Mouse (Mus musculus) frontal cortex, postnatal 25 days (tissue): ENCODE results near the gene Idh2.
A peak's percentile ranks its signal among the peaks of the same experiment; 100 is the strongest.
"Not testable (repeated sequence)": the region's sequence is repeated elsewhere in the genome, so short reads cannot be mapped to it uniquely, and the experiment has no call there.

Experiments used
- DNase-seq, 2 experiments: peaks; one replicate each; pipeline ENCODE4 v3.0.0; 2022; ENCODE audit warnings: low spot score in 2 of 2

The Idh2 gene

GRCm38 (mm10) chr7:80115224-80115590 lies at the start of gene Idh2:
Gene Idh2, minus strand, starts transcription at chr7:80115392.
- DNase-seq, result peak; percentile 70 to 81

GRCm38 (mm10) chr7:80160945-80161306 lies 45.7 kb upstream of the Idh2 start:
- no peak for DNase-seq

- DNase-seq, result no peak
Observed at GRCm38 (mm10) chr7:80160293-80160944, 45.2 kb upstream of the Idh2 start.

GRCm38 (mm10) chr7:80158496-80159268 lies 43.5 kb upstream of the Idh2 start:
- DNase-seq, result no peak

- DNase-seq, result no peak
Observed at GRCm38 (mm10) chr7:80156711-80157227, 41.6 kb upstream of the Idh2 start.

- no peak for DNase-seq
Observed at GRCm38 (mm10) chr7:80154689-80155088, 39.5 kb upstream of the Idh2 start.

- no peak for DNase-seq
Observed at GRCm38 (mm10) chr7:80152756-80153155, 37.6 kb upstream of the Idh2 start.

GRCm38 (mm10) chr7:80152152-80152551 lies 37.0 kb upstream of the Idh2 start:
- DNase-seq, result no peak

- DNase-seq, result no peak
Observed at GRCm38 (mm10) chr7:80149356-80149755, 34.2 kb upstream of the Idh2 start.

GRCm38 (mm10) chr7:80146077-80146476 lies 30.9 kb upstream of the Idh2 start:
- DNase-seq, result no peak

GRCm38 (mm10) chr7:80144695-80145094 lies 29.5 kb upstream of the Idh2 start:
- DNase-seq, result no peak

GRCm38 (mm10) chr7:80143331-80144273 lies 28.4 kb upstream of the Idh2 start:
- DNase-seq, result peak; percentile 42 to 60

GRCm38 (mm10) chr7:80140815-80141214 lies 25.6 kb upstream of the Idh2 start:
- peak; percentile 45 to 58 for DNase-seq

GRCm38 (mm10) chr7:80138375-80138774 lies 23.2 kb upstream of the Idh2 start:
- no peak for DNase-seq

GRCm38 (mm10) chr7:80135173-80135532 lies 20.0 kb upstream of the Idh2 start:
- DNase-seq, result no peak

GRCm38 (mm10) chr7:80134454-80135172 lies 19.4 kb upstream of the Idh2 start:
- DNase-seq, result peak in 1 of 2 experiments; percentile 64

GRCm38 (mm10) chr7:80132541-80132940 lies 17.3 kb upstream of the Idh2 start:
- DNase-seq, result no peak

- DNase-seq, result not testable (repeated sequence)
Observed at GRCm38 (mm10) chr7:80131315-80131714, 16.1 kb upstream of the Idh2 start.

- DNase-seq, result no peak
Observed at GRCm38 (mm10) chr7:80130344-80131055, 15.3 kb upstream of the Idh2 start.

- DNase-seq, result no peak
Observed at GRCm38 (mm10) chr7:80129278-80129677, 14.1 kb upstream of the Idh2 start.

GRCm38 (mm10) chr7:80123672-80124071 lies 8.5 kb upstream of the Idh2 start:
- DNase-seq, result no peak
